ENCODE assay signal across 17 mouse cellular contexts in the genomic region with DNA sequence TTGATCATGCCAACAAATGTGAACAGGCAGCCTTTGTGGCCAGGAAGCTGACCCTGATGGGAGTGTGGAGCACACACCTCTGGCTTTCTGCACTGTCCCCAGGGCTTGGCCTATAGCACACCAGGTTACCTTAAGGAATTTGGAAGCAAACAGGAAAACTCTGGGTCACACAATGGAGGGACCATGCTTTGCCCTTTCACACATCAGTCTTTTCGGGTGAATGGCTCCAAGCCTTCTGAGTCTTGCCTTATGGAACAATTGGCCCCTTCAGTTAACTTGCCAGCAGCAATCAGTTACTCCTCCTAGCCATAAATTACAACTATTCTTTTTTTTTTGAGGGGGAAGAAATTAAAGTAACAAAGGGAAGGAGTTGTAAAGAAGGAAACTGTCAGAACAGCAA.
"Had no signal": no experiment of that assay in that cellular context is flagged by ENCODE, and none has a peak within 500 bp of the region (broad histone marks: within the 10 kb centered on the region; RNA-seq: fewer than 3 reads in every experiment).

No protein-coding gene starts in this region.

- H3K4me2 ChIP-seq: liver, embryonic 13.5 days; midbrain, embryonic 13.5 days had no signal

- H3K4me3 ChIP-seq: layer of hippocampus, adult 2 months; left cerebral cortex, adult 2 months; liver, embryonic 13.5 days; midbrain, embryonic 10.5 days; midbrain, embryonic 13.5 days; myocyte had no signal

- H3K9ac ChIP-seq: liver, embryonic 13.5 days; midbrain, embryonic 13.5 days had no signal

- H3K36me3 ChIP-seq: liver, embryonic 13.5 days; midbrain, embryonic 10.5 days; midbrain, embryonic 13.5 days had no signal

- DNase-seq: kidney, adult 11 months; kidney, adult 8-10 months; kidney, postnatal 25 days; layer of hippocampus, postnatal 36 days; liver, embryonic 13.5 days; lung, adult 2 months; thymus, adult 2 months; thymus, postnatal 14 days; thymus, postnatal 4 days had no signal

- H3K27ac ChIP-seq: kidney, postnatal 0 days; layer of hippocampus, adult 2 months; left cerebral cortex, adult 2 months; liver, embryonic 13.5 days; macrophage; midbrain, embryonic 10.5 days; midbrain, embryonic 13.5 days had no signal

- H3K9me3 ChIP-seq: liver, embryonic 13.5 days; midbrain, embryonic 10.5 days; midbrain, embryonic 13.5 days had no signal

- ATAC-seq: midbrain, embryonic 13.5 days; midbrain, embryonic 16.5 days had no signal

- H3K4me1 ChIP-seq: liver, embryonic 13.5 days; midbrain, embryonic 13.5 days had no signal

- H3K27me3 ChIP-seq: liver, embryonic 13.5 days; midbrain, embryonic 13.5 days had no signal
